Mouse (Mus musculus) lung, postnatal 10 days (tissue): ENCODE results near the gene Gm3336.
A peak's percentile ranks its signal among the peaks of the same experiment; 100 is the strongest.

Source experiments
- DNase-seq: peaks from one replicate; pipeline ENCODE4 v3.0.0; 2021

The Gm3336 gene

GRCm38 (mm10) chr8:70749097-70749674, 30.8 kb downstream of the Gm3336 start:
- DNase-seq = peak; percentile 6

- no peak for DNase-seq
Observed at GRCm38 (mm10) chr8:70750128-70750680, 31.9 kb downstream of the Gm3336 start.

- DNase-seq = peak; percentile 86
Observed at GRCm38 (mm10) chr8:70752000-70752764, 33.8 kb downstream of the Gm3336 start.

GRCm38 (mm10) chr8:70753151-70753550, 34.8 kb downstream of the Gm3336 start:
- DNase-seq = peak; percentile 96

GRCm38 (mm10) chr8:70754043-70754870, 35.9 kb downstream of the Gm3336 start, which contains the start of gene Rab3a:
Gene Rab3a, plus strand, starts transcription at chr8:70754679.
- DNase-seq = peak; percentile 99

GRCm38 (mm10) chr8:70754871-70755660, 36.7 kb downstream of the Gm3336 start:
- peak; percentile 84 for DNase-seq

- DNase-seq = peak; percentile 4
Observed at GRCm38 (mm10) chr8:70755661-70756475, 37.5 kb downstream of the Gm3336 start.

- no peak for DNase-seq
Observed at GRCm38 (mm10) chr8:70756476-70757040, 38.2 kb downstream of the Gm3336 start.

- peak; percentile 3 for DNase-seq
Observed at GRCm38 (mm10) chr8:70757523-70758307, 39.4 kb downstream of the Gm3336 start.

GRCm38 (mm10) chr8:70758308-70758615, 39.9 kb downstream of the Gm3336 start:
- peak; percentile 5 for DNase-seq

GRCm38 (mm10) chr8:70758616-70759561, 40.5 kb downstream of the Gm3336 start:
- peak; percentile 72 for DNase-seq

GRCm38 (mm10) chr8:70760350-70760749, 42.0 kb downstream of the Gm3336 start:
- no peak for DNase-seq

- peak; percentile 99 for DNase-seq
Observed at GRCm38 (mm10) chr8:70760775-70761406, 42.5 kb downstream of the Gm3336 start, which contains the start of gene Mpv17l2. Gene Mpv17l2, minus strand, starts transcription at chr8:70760946.

GRCm38 (mm10) chr8:70762118-70762517, 43.8 kb downstream of the Gm3336 start:
- no peak for DNase-seq

GRCm38 (mm10) chr8:70763354-70763753, 45.0 kb downstream of the Gm3336 start:
- DNase-seq = peak; percentile 69

GRCm38 (mm10) chr8:70764026-70764425, 45.7 kb downstream of the Gm3336 start:
- DNase-seq = no peak

GRCm38 (mm10) chr8:70764676-70765075, 46.3 kb downstream of the Gm3336 start:
- DNase-seq = no peak

GRCm38 (mm10) chr8:70765329-70765728, 47.0 kb downstream of the Gm3336 start:
- no peak for DNase-seq
